Mouse (Mus musculus) cerebellum, postnatal 36 days (tissue): Measurements from ENCODE around the gene Mat2b.

Experiments used
- DNase-seq, 2 experiments: peaks; one replicate each; pipeline ENCODE4 v3.0.0; 2021 to 2022; ENCODE audit warnings: mixed read lengths in 2 of 2

Gene Mat2b

DNA sequence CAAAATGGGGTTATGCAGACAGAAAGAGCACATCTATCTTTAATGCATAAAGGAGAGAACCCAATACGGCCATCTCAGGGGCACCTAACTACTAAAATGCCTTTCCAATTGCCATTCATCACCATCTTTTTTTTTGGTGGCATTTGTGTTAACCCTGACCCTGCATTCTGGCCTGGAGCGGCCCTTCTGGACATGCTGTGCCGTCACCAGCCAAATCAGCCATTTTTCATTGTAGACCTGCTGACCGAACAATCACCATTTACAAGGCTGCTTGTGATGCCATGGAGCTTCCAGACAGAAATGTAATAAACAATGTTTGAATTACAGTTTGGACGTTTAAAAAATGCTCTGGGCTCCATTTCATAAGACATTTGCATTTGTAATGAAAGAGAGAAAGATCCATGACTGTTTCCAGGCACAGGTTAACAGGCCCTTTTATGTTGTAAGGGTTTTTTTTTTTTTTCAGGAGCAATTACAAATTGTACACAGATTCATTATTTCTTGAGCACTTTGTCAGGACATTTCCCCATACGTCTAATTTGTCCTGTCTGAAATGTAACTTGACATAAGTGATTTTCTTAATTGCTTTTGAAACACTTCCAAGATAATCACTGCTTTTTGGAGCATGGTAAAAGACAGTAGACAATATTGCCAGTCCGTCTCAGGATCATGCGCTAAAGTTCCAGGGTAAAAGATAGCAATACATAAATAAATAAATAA, 45.1 kb downstream of the Mat2b start:
- no peak for DNase-seq

GRCm38 (mm10) chr11:40647246-40647645, 47.8 kb downstream of the Mat2b start:
- no peak for DNase-seq
